Mouse (Mus musculus): ENCODE results near the gene Hinfp. TPM values are rescaled to one million over a fixed set of nuclear protein-coding genes. Genes with fewer than 3 reads are reported as not detected.
A peak's percentile ranks its signal among the peaks of the same experiment; 100 is the strongest.

Gene Hinfp
- polyA plus RNA-seq, 1 experiment, result 16.4 TPM

- no peak within 1 kb of the TSS for H3K27ac ChIP-seq (ENCODE audit: insufficient read depth, low read length)
- H3K4me1 ChIP-seq (ENCODE audit: control insufficient read depth, insufficient read depth, low read length), result no peaks in the 10 kb centered on the region
- TF ChIP-seq POLR2A (IDR thresholded peaks at IDR 0.05; ENCODE audit: low read depth, low read length), result no peak
- no peak for TF ChIP-seq CTCF (IDR thresholded peaks at IDR 0.05; ENCODE audit: borderline replicate concordance, insufficient read depth, low read length)
- peak within 1 kb of the TSS; percentile 13 for H3K4me3 ChIP-seq (ENCODE audit: insufficient read depth, low read length)
These were observed 17.2 kb downstream of the Hinfp start, which contains the start of gene Abcg4 for GRCm38 (mm10) chr9:44288076-44288958. TSS of gene Abcg4 (minus strand) at chr9:44288615.

- Histone ChIP-seq H3K27ac (ENCODE audit: insufficient read depth, low read length) (no peak overlapping the region), H3K4me3 (ENCODE audit: insufficient read depth, low read length) (peak overlapping the region; percentile 13), H3K4me1 (ENCODE audit: control insufficient read depth, insufficient read depth, low read length) (no peaks in the 10 kb centered on the region)
- TF ChIP-seq CTCF (IDR thresholded peaks at IDR 0.05; ENCODE audit: borderline replicate concordance, insufficient read depth, low read length) (no peak), POLR2A (IDR thresholded peaks at IDR 0.05; ENCODE audit: low read depth, low read length) (no peak)
These were observed 17.9 kb downstream of the Hinfp start for GRCm38 (mm10) chr9:44287401-44288075.

GRCm38 (mm10) chr9:44287003-44287400, 18.5 kb downstream of the Hinfp start:
- no peak overlapping the region for H3K27ac ChIP-seq (ENCODE audit: insufficient read depth, low read length)
- H3K4me1 ChIP-seq (ENCODE audit: control insufficient read depth, insufficient read depth, low read length), result no peaks in the 10 kb centered on the region
- H3K4me3 ChIP-seq (ENCODE audit: insufficient read depth, low read length), result no peak overlapping the region
- TF ChIP-seq POLR2A (IDR thresholded peaks at IDR 0.05; ENCODE audit: low read depth, low read length) (no peak), CTCF (IDR thresholded peaks at IDR 0.05; ENCODE audit: borderline replicate concordance, insufficient read depth, low read length) (no peak)

GRCm38 (mm10) chr9:44286256-44286850, 19.1 kb downstream of the Hinfp start:
- TF ChIP-seq CTCF (IDR thresholded peaks at IDR 0.05; ENCODE audit: borderline replicate concordance, insufficient read depth, low read length), result no peak
- TF ChIP-seq POLR2A (IDR thresholded peaks at IDR 0.05; ENCODE audit: low read depth, low read length), result no peak
- H3K27ac ChIP-seq (ENCODE audit: insufficient read depth, low read length), result no peak overlapping the region
- H3K4me1 ChIP-seq (ENCODE audit: control insufficient read depth, insufficient read depth, low read length), result no peaks in the 10 kb centered on the region
- no peak overlapping the region for H3K4me3 ChIP-seq (ENCODE audit: insufficient read depth, low read length)

GRCm38 (mm10) chr9:44283183-44283582, 22.3 kb downstream of the Hinfp start:
- Histone ChIP-seq H3K4me1 (ENCODE audit: control insufficient read depth, insufficient read depth, low read length) (no peaks in the 10 kb centered on the region), H3K27ac (ENCODE audit: insufficient read depth, low read length) (no peak overlapping the region), H3K4me3 (ENCODE audit: insufficient read depth, low read length) (no peak overlapping the region)
- TF ChIP-seq POLR2A (IDR thresholded peaks at IDR 0.05; ENCODE audit: low read depth, low read length), result no peak
- TF ChIP-seq CTCF (IDR thresholded peaks at IDR 0.05; ENCODE audit: borderline replicate concordance, insufficient read depth, low read length), result no peak

GRCm38 (mm10) chr9:44269973-44270372, 35.5 kb downstream of the Hinfp start:
- H3K4me1 ChIP-seq (ENCODE audit: control insufficient read depth, insufficient read depth, low read length), result peaks cover 5% of the 10 kb centered on the region; the same call in 1 of the 2 replicates
- H3K4me3 ChIP-seq (ENCODE audit: insufficient read depth, low read length), result no peak overlapping the region
- no peak for TF ChIP-seq POLR2A (IDR thresholded peaks at IDR 0.05; ENCODE audit: low read depth, low read length)
- no peak for TF ChIP-seq CTCF (IDR thresholded peaks at IDR 0.05; ENCODE audit: borderline replicate concordance, insufficient read depth, low read length)
- H3K27ac ChIP-seq (ENCODE audit: insufficient read depth, low read length), result no peak overlapping the region

GRCm38 (mm10) chr9:44269077-44269476, 36.4 kb downstream of the Hinfp start:
- peaks cover 5% of the 10 kb centered on the region; the same call in 1 of the 2 replicates for H3K4me1 ChIP-seq (ENCODE audit: control insufficient read depth, insufficient read depth, low read length)
- no peak overlapping the region for H3K4me3 ChIP-seq (ENCODE audit: insufficient read depth, low read length)
- H3K27ac ChIP-seq (ENCODE audit: insufficient read depth, low read length), result no peak overlapping the region
- TF ChIP-seq CTCF (IDR thresholded peaks at IDR 0.05; ENCODE audit: borderline replicate concordance, insufficient read depth, low read length), result no peak
- no peak for TF ChIP-seq POLR2A (IDR thresholded peaks at IDR 0.05; ENCODE audit: low read depth, low read length)

GRCm38 (mm10) chr9:44268432-44268831, 37.0 kb downstream of the Hinfp start, which contains the start of gene Nlrx1:
TSS of gene Nlrx1 (minus strand) at chr9:44268599.
- H3K4me3 ChIP-seq (ENCODE audit: insufficient read depth, low read length), result peak within 1 kb of the TSS; percentile 31
- peak within 1 kb of the TSS; percentile 36; the same call in 1 of the 2 replicates for H3K27ac ChIP-seq (ENCODE audit: insufficient read depth, low read length)
- TF ChIP-seq CTCF (IDR thresholded peaks at IDR 0.05; ENCODE audit: borderline replicate concordance, insufficient read depth, low read length) (no peak), POLR2A (IDR thresholded peaks at IDR 0.05; ENCODE audit: low read depth, low read length) (no peak)
- peaks cover 5% of the 10 kb centered on the region; the same call in 1 of the 2 replicates for H3K4me1 ChIP-seq (ENCODE audit: control insufficient read depth, insufficient read depth, low read length)

- H3K4me1 ChIP-seq (ENCODE audit: control insufficient read depth, insufficient read depth, low read length), result peaks cover 5% of the 10 kb centered on the region; the same call in 1 of the 2 replicates
- peak; percentile 53; the same call in 1 of the 2 replicates for TF ChIP-seq CTCF (IDR thresholded peaks at IDR 0.05; ENCODE audit: borderline replicate concordance, insufficient read depth, low read length)
- TF ChIP-seq POLR2A (IDR thresholded peaks at IDR 0.05; ENCODE audit: low read depth, low read length), result 0 out of 2 replicates have a peak, but pooled peaks have one; percentile 72
- H3K27ac ChIP-seq (ENCODE audit: insufficient read depth, low read length), result peak overlapping the region; percentile 36; the same call in 1 of the 2 replicates
- peak overlapping the region; percentile 31 for H3K4me3 ChIP-seq (ENCODE audit: insufficient read depth, low read length)
These were observed 37.5 kb downstream of the Hinfp start for GRCm38 (mm10) chr9:44268027-44268360.
